Mouse (Mus musculus): ENCODE results near the gene Abcd1. TPM values are rescaled to one million over a fixed set of nuclear protein-coding genes. Genes with fewer than 3 reads are reported as not detected.

Gene Abcd1
- polyA plus RNA-seq, 1 experiment from 2014 or later, result 46.5 TPM

DNA sequence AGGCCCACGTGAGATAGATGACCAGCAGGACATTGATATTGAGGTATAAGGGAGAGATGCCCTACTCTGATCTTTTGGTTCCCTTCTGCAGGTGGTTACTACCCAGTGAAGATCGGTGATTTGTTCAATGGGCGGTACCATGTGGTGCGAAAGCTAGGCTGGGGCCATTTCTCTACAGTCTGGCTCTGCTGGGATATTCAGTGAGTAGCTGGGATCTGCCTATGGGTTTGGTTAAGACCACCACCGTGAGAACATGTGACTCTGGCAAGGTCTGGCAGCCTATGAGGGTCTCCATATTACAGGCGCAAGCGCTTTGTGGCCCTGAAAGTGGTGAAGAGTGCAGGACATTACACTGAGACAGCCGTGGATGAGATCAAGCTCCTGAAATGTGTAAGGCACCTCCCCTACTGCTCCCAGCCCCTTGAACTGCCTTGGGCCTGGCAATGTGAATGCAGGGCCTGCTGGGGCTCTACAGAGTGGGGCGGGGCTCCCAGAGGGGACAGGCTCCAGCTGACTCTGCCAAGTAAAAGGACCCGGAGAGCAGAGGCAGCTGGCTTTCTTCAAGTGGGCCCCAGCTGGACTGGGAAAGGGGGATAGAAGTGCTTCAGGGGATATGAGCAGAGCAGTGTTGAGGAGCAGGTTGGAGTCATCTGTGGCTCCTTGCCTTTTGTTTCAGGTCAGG is 58.5 kb downstream of the Abcd1 start:
- no peak for TF ChIP-seq CTCF (IDR thresholded peaks at IDR 0.05; ENCODE audit: low read depth)
- Histone ChIP-seq H3K36me3 (ENCODE audit: control insufficient read depth, insufficient read depth) (peaks cover 12% of the 10 kb centered on the region), H3K4me3 (ENCODE audit: low read depth, low read length) (no peak overlapping the region), H3K4me2 (replicated peaks; ENCODE audit: low read depth) (no peak overlapping the region), H3K4me1 (replicated peaks; ENCODE audit: control insufficient read depth, insufficient read depth, low read length) (no peaks in the 10 kb centered on the region), H3K27me3 (replicated peaks; ENCODE audit: control insufficient read depth, insufficient read depth, low read length) (no peaks in the 10 kb centered on the region), H3K27ac (ENCODE audit: low read depth, low read length) (no peak overlapping the region), H3K9ac (ENCODE audit: low read depth, low read length) (no peak overlapping the region), H3K9me3 (ENCODE audit: control insufficient read depth) (no peaks in the 10 kb centered on the region)
- ATAC-seq, result peak; percentile 17; the same call in 1 of the 2 replicates
- 69% methylated on average over 10 of the region's 10 CpGs for WGBS

DNA sequence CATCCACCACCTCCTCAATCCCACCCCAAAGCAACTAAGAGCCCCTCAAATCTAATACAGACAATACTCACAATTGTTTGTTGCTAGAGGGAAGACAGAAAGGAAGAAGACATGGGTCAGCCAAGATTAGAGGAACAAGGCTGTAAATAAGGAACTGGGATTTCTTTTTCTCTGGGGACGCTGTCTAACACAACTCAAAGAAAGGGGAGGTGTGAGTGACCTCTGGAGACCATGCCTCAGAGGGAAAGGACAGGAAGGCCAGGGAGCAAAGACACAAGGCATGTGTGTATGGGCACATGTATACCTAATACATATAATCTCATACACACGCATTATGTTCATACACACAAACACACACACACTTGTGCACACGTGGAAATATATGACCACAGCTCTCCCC is 65.8 kb downstream of the Abcd1 start:
- no peak overlapping the region for H3K4me2 ChIP-seq (replicated peaks; ENCODE audit: low read depth)
- H3K4me1 ChIP-seq (replicated peaks; ENCODE audit: control insufficient read depth, insufficient read depth, low read length), result no peaks in the 10 kb centered on the region
- H3K4me3 ChIP-seq (ENCODE audit: low read depth, low read length), result no peak overlapping the region
- no peak overlapping the region for H3K9ac ChIP-seq (ENCODE audit: low read depth, low read length)
- peaks cover 18% of the 10 kb centered on the region for H3K36me3 ChIP-seq (ENCODE audit: control insufficient read depth, insufficient read depth)
- H3K9me3 ChIP-seq (ENCODE audit: control insufficient read depth), result no peaks in the 10 kb centered on the region
- 86% methylated on average over 3 of the region's 3 CpGs for WGBS
- ATAC-seq, result no peak
- H3K27ac ChIP-seq (ENCODE audit: low read depth, low read length), result no peak overlapping the region
- no peak for TF ChIP-seq CTCF (IDR thresholded peaks at IDR 0.05; ENCODE audit: low read depth)
- no peaks in the 10 kb centered on the region; the same call in 1 of the 2 replicates for H3K27me3 ChIP-seq (replicated peaks; ENCODE audit: control insufficient read depth, insufficient read depth, low read length)

DNA sequence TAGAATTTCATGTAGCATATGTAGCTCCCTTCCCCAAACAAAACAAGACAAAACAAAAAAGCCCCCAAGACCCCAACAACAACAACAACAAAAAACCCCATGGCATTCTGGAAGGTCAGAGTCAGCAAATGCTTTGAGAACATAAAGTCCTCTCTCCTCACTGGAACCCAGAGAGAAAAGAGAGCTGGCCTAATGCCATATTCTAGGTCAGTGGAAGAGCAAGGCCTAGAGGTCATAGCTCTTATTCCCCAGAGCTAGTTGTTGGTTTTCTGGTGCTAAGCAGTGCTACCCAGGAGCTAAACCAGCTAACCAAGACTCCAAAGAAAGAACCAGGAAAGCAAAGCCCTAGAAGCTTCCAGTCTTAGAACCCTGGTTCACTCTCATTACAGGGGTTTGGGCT is 69.3 kb downstream of the Abcd1 start:
- H3K27ac ChIP-seq (ENCODE audit: low read depth, low read length), result no peak overlapping the region
- no peaks in the 10 kb centered on the region for H3K9me3 ChIP-seq (ENCODE audit: control insufficient read depth)
- no peak for ATAC-seq
- peak overlapping the region; percentile 60 for H3K4me3 ChIP-seq (ENCODE audit: low read depth, low read length)
- TF ChIP-seq CTCF (IDR thresholded peaks at IDR 0.05; ENCODE audit: low read depth), result no peak
- H3K4me2 ChIP-seq (replicated peaks; ENCODE audit: low read depth), result peak overlapping the region; percentile 63
- no peaks in the 10 kb centered on the region; the same call in 1 of the 2 replicates for H3K27me3 ChIP-seq (replicated peaks; ENCODE audit: control insufficient read depth, insufficient read depth, low read length)
- peak overlapping the region; percentile 48 for H3K9ac ChIP-seq (ENCODE audit: low read depth, low read length)
- peaks cover 6% of the 10 kb centered on the region; the same call in 1 of the 2 replicates for H3K36me3 ChIP-seq (ENCODE audit: control insufficient read depth, insufficient read depth)
- no peaks in the 10 kb centered on the region for H3K4me1 ChIP-seq (replicated peaks; ENCODE audit: control insufficient read depth, insufficient read depth, low read length)

DNA sequence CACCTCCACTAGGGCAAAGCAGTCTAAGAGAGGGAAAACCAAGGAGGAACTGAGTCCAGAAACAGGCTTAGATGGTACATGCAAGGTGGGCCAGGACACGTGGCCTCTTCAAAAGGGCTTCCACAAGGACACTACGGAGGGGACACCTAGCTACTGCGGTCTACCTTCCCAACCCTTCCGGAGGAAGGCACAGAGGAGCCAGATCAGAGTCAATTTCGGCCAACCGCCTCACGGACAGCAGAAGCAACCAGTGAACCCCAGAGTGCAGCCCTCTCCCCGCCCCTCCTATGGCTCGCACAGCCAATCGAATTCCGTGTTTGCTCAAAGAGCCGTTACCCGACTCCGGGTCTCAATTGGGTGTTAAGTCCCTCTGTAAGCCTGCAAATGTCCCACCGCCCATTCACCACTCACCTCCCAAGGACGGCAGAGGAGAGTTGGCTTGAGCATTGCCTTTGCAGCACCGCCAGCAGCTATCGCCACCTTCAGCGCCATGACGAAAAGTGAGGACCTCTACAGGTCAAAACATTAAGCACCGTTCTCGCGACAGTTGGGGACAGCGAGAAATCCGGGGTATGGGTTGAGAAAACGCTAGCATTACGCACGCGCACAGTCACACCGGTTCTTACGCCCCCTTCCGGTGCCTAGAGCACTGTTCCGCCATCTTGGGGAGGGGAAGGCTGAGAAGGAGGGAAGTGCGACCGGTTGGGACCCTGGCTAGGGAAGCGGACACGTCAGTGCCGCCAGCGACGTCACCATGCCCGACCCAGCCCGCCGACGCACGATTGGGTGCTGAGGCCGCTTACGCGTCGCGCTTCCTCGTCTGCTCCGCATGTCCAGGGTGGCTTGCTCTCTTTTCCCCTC is 70.2 kb downstream of the Abcd1 start, which contains the start of the genes Idh3g and Ssr4:
Gene Idh3g (minus strand): TSS at position 534 of the 861 bp plus-strand sequence.
Gene Ssr4 (plus strand): TSS at position 665 of the 861 bp plus-strand sequence.
- H3K36me3 ChIP-seq (ENCODE audit: control insufficient read depth, insufficient read depth), result peaks cover 8% of the 10 kb centered on the region; the same call in 1 of the 2 replicates
- peak within 1 kb of the TSS; percentile 67 for H3K9ac ChIP-seq (ENCODE audit: low read depth, low read length)
- peak; percentile 95 for ATAC-seq
- no peaks in the 10 kb centered on the region for H3K9me3 ChIP-seq (ENCODE audit: control insufficient read depth)
- whole genome bisulfite sequencing, result 18% methylated on average over 52 of the region's 52 CpGs
- H3K4me3 ChIP-seq (ENCODE audit: low read depth, low read length), result peak within 1 kb of the TSS; percentile 60
- peak within 1 kb of the TSS; percentile 84 for H3K27ac ChIP-seq (ENCODE audit: low read depth, low read length)
- H3K4me2 ChIP-seq (replicated peaks; ENCODE audit: low read depth), result peak within 1 kb of the TSS; percentile 63
- no peaks in the 10 kb centered on the region; the same call in 1 of the 2 replicates for H3K27me3 ChIP-seq (replicated peaks; ENCODE audit: control insufficient read depth, insufficient read depth, low read length)
- no peaks in the 10 kb centered on the region for H3K4me1 ChIP-seq (replicated peaks; ENCODE audit: control insufficient read depth, insufficient read depth, low read length)
- TF ChIP-seq CTCF (IDR thresholded peaks at IDR 0.05; ENCODE audit: low read depth), result peak; percentile 73

DNA sequence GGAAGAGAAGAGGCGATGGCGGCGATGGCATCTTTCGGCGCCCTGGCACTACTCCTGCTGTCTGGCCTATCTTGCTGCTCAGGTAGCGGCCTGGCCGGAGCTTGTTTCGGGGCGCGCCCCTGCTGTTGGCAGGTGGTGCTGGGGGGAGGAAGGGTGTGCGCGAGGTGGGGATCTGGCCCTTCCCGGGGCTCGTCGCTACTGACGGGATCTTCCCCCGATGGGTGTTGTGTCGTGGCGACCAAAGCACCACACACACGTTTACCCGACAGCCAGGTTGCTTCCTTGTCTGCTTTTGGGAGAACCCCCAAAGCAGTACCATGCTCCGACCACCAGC is 70.8 kb downstream of the Abcd1 start:
- WGBS, result 18% methylated on average over 22 of the region's 22 CpGs

More for the DNA sequence above, 70.8 kb downstream of the Abcd1 start:
- peak overlapping the region; percentile 63 for H3K4me2 ChIP-seq (replicated peaks; ENCODE audit: low read depth)
- H3K36me3 ChIP-seq (ENCODE audit: control insufficient read depth, insufficient read depth), result peaks cover 8% of the 10 kb centered on the region; the same call in 1 of the 2 replicates
- peak; percentile 17 for ATAC-seq
- H3K27ac ChIP-seq (ENCODE audit: low read depth, low read length), result peak overlapping the region; percentile 84
- TF ChIP-seq CTCF (IDR thresholded peaks at IDR 0.05; ENCODE audit: low read depth), result no peak
- H3K9me3 ChIP-seq (ENCODE audit: control insufficient read depth), result no peaks in the 10 kb centered on the region
- no peaks in the 10 kb centered on the region; the same call in 1 of the 2 replicates for H3K27me3 ChIP-seq (replicated peaks; ENCODE audit: control insufficient read depth, insufficient read depth, low read length)
- H3K4me3 ChIP-seq (ENCODE audit: low read depth, low read length), result peak overlapping the region; percentile 60
- no peaks in the 10 kb centered on the region for H3K4me1 ChIP-seq (replicated peaks; ENCODE audit: control insufficient read depth, insufficient read depth, low read length)
- H3K9ac ChIP-seq (ENCODE audit: low read depth, low read length), result peak overlapping the region; percentile 67

Other genes with a start within 250 kb of the Abcd1 start
- gene Bgn, start 233.0 kb upstream of the Abcd1 start, polyA plus RNA-seq (2015; fragmentation: Nextera tagmentation; extraction: Ambion mirVana), result 35.2 and 43.0 TPM in 2 replicates
- 0.12 and 0.13 TPM in 2 replicates for gene Atp2b3, start 213.5 kb upstream of the Abcd1 start, polyA plus RNA-seq (2015; fragmentation: Nextera tagmentation; extraction: Ambion mirVana)
- 2.2 and 2.7 TPM in 2 replicates for gene Dusp9, start 77.2 kb upstream of the Abcd1 start, polyA plus RNA-seq (2015; fragmentation: Nextera tagmentation; extraction: Ambion mirVana)
- 8.5 and 9.4 TPM in 2 replicates for gene Pnck, start 56.5 kb upstream of the Abcd1 start, polyA plus RNA-seq (2015; fragmentation: Nextera tagmentation; extraction: Ambion mirVana)
- 46.8 and 50.9 TPM in 2 replicates for gene Slc6a8, start 43.4 kb upstream of the Abcd1 start, polyA plus RNA-seq (2015; fragmentation: Nextera tagmentation; extraction: Ambion mirVana)
- 380 and 382 TPM in 2 replicates for gene Bcap31, start 422 bp upstream of the Abcd1 start, polyA plus RNA-seq (2015; fragmentation: Nextera tagmentation; extraction: Ambion mirVana)
- gene Plxnb3, start 40.5 kb downstream of the Abcd1 start, polyA plus RNA-seq (2015; fragmentation: Nextera tagmentation; extraction: Ambion mirVana), result 0.22 and 0.27 TPM in 2 replicates
- 0.90 and 1.3 TPM in 2 replicates for gene Srpk3, start 57.8 kb downstream of the Abcd1 start, polyA plus RNA-seq (2015; fragmentation: Nextera tagmentation; extraction: Ambion mirVana)
- gene Idh3g, start 70.3 kb downstream of the Abcd1 start, polyA plus RNA-seq (2015; fragmentation: Nextera tagmentation; extraction: Ambion mirVana), result 142 and 145 TPM in 2 replicates
- 299 and 323 TPM in 2 replicates for gene Ssr4, start 70.4 kb downstream of the Abcd1 start, polyA plus RNA-seq (2015; fragmentation: Nextera tagmentation; extraction: Ambion mirVana)
- 0.12 and 0.22 TPM in 2 replicates for gene Pdzd4, start 108.4 kb downstream of the Abcd1 start, polyA plus RNA-seq (2015; fragmentation: Nextera tagmentation; extraction: Ambion mirVana)
- 0.12 TPM in 1 of 2 replicates, not detected in the other for gene Avpr2, start 175.5 kb downstream of the Abcd1 start, polyA plus RNA-seq (2015; fragmentation: Nextera tagmentation; extraction: Ambion mirVana)
- 3.1 and 3.2 TPM in 2 replicates for gene L1cam, start 179.5 kb downstream of the Abcd1 start, polyA plus RNA-seq (2015; fragmentation: Nextera tagmentation; extraction: Ambion mirVana)
- 2.5 and 2.7 TPM in 2 replicates for gene Arhgap4, start 205.3 kb downstream of the Abcd1 start, polyA plus RNA-seq (2015; fragmentation: Nextera tagmentation; extraction: Ambion mirVana)
- gene Naa10, start 205.3 kb downstream of the Abcd1 start, polyA plus RNA-seq (2015; fragmentation: Nextera tagmentation; extraction: Ambion mirVana), result 76.6 and 76.7 TPM in 2 replicates
- 788 and 922 TPM in 2 replicates for gene Renbp, start 214.3 kb downstream of the Abcd1 start, polyA plus RNA-seq (2015; fragmentation: Nextera tagmentation; extraction: Ambion mirVana)
- gene Hcfc1, start 249.8 kb downstream of the Abcd1 start, polyA plus RNA-seq (2015; fragmentation: Nextera tagmentation; extraction: Ambion mirVana), result 19.0 and 22.6 TPM in 2 replicates

All from intestine, postnatal 0 days (tissue).